Mouse (Mus musculus) brain, embryonic 14.5 days (tissue): ENCODE data around the gene Cbx8.

Experiments
- CTCF ChIP-seq: fragments of 200-500 bp; IDR thresholded peaks from 2 replicates; pipeline ENCODE4 v1.5.1; 2012; ENCODE audit warnings: inconsistent platforms, mild to moderate bottlenecking, moderate library complexity, borderline replicate concordance; ENCODE audit not compliant: insufficient read depth, insufficient read length; ENCODE audit errors: extremely low read depth
- POLR2A ChIP-seq: fragments of 200-500 bp; IDR thresholded peaks from 2 replicates; pipeline ENCODE4 v1.6.1; 2012; ENCODE audit warnings: mild to moderate bottlenecking, inconsistent platforms, borderline replicate concordance; ENCODE audit not compliant: poor library complexity, insufficient read depth, insufficient read length, severe bottlenecking; ENCODE audit errors: extremely low read depth

DNA sequence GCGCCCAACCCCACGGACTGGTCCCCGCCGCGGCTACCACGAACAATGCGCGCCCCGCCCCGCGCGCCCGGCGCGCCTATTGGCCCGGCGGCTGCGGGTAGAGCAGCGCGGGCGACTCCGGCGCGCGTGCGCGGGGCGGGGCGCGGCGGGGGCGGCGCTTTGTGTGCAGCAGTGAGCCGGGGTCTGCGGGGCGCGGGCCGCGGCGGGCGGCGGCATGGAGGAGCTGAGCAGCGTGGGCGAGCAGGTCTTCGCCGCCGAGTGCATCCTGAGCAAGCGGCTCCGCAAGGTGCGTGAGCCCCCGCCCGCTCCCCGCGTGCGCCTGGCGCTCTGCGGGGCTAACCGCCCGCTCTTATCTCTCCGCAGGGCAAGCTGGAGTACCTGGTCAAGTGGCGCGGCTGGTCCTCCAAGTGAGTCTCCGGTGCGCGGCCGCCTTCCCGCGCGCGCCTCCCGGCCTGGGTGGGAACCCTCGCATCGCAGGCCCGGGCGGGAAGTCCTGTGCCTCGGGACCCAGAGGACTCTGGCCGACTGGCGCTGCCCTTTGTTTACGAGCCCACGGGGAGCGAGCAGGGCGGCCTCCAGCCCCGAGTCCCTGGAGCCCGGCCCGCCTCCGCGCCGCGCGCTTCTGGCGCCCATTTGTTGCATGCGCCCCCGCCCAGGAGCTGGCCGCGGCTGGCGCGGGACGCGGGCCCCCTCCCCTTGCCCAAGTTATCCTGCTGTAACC is 17.7 kb downstream of the Cbx8 start, which contains the start of gene Cbx2:
- TF ChIP-seq CTCF: no peak
- peak; percentile 99 for TF ChIP-seq POLR2A
